Mouse (Mus musculus) heart, postnatal 0 days (tissue): ENCODE data around the gene Foxk2.

Source experiments
- CTCF ChIP-seq: IDR thresholded peaks from 2 replicates; pipeline ENCODE4 v1.5.1; 2016; ENCODE audit warnings: antibody characterized with exemption, control low read depth, low read depth
- EP300 ChIP-seq: IDR thresholded peaks from 2 replicates; pipeline ENCODE4 v1.6.1; 2016; ENCODE audit warnings: antibody characterized with exemption, low read depth

- TF ChIP-seq CTCF, result no peak
- TF ChIP-seq EP300, result no peak
Observed at GRCm38 (mm10) chr11:121305371-121305770, 45.6 kb downstream of the Foxk2 start.
